Mouse (Mus musculus) liver, postnatal 0 days (tissue): ENCODE results near the gene Hist1h3e. TPM values are rescaled to one million over a fixed set of nuclear protein-coding genes. Genes with fewer than 3 reads are reported as not detected.
"Not testable (repeated sequence)": the region's sequence is repeated elsewhere in the genome, so short reads cannot be mapped to it uniquely, and the experiment has no call there.

ENCODE experiments used
- ATAC-seq: fragments of 200-750 bp; cut with Nextera tagmentation; 2 replicates; pipeline ENCODE4 v1.8.0; 2017; ENCODE audit warnings: mild to moderate bottlenecking, moderate library complexity
- DNase-seq: peaks from one replicate; pipeline ENCODE4 v3.0.0-alpha.2; 2016
- H3K27ac ChIP-seq: fragments of 300-500 bp; sonication (generic); 2 replicates; pipeline ENCODE4 v1.5.1; 2014; ENCODE audit warnings: antibody characterized with exemption, moderate library complexity, mild to moderate bottlenecking, low read depth
- H3K27me3 ChIP-seq: fragments of 300-500 bp; sonication (generic); 2 replicates; pipeline ENCODE4 v1.6.1; 2014; ENCODE audit warnings: low read length, control low read depth, mixed read lengths; ENCODE audit not compliant: insufficient read depth
- H3K36me3 ChIP-seq: fragments of 300-500 bp; sonication (generic); replicated peaks from 2 replicates; pipeline ENCODE4 v1.6.1; 2014; ENCODE audit warnings: mild to moderate bottlenecking, control low read depth, low read length, moderate library complexity, mixed read lengths; ENCODE audit not compliant: insufficient read depth
- H3K4me1 ChIP-seq: fragments of 300-500 bp; sonication (generic); 2 replicates; pipeline ENCODE4 v1.6.1; 2014; ENCODE audit warnings: antibody characterized with exemption, mild to moderate bottlenecking, control low read depth; ENCODE audit not compliant: insufficient read depth
- H3K4me2 ChIP-seq: fragments of 300-500 bp; sonication (generic); 2 replicates; pipeline ENCODE4 v1.6.1; 2014; ENCODE audit warnings: low read depth, mild to moderate bottlenecking, low read length, moderate library complexity, mixed read lengths
- H3K4me3 ChIP-seq: fragments of 300-500 bp; sonication (generic); 2 replicates; pipeline ENCODE4 v1.5.1; 2014; ENCODE audit warnings: low read depth, low read length
- H3K9ac ChIP-seq: fragments of 300-500 bp; sonication (generic); replicated peaks from 2 replicates; pipeline ENCODE4 v1.6.1; 2014; ENCODE audit warnings: mild to moderate bottlenecking, moderate library complexity
- H3K9me3 ChIP-seq: fragments of 300-500 bp; sonication (generic); 2 replicates; pipeline ENCODE4 v1.6.1; 2016; ENCODE audit warnings: mild to moderate bottlenecking, control low read depth, low read length, mixed read lengths
- CTCF ChIP-seq: sonication (generic); IDR thresholded peaks from 2 replicates; pipeline ENCODE4 v1.5.1; 2016; ENCODE audit warnings: antibody characterized with exemption, low read depth
- EP300 ChIP-seq: IDR thresholded peaks from 2 replicates; pipeline ENCODE4 v1.6.1; 2016; ENCODE audit warnings: antibody characterized with exemption, low read depth, mild to moderate bottlenecking
- WGBS: fragments of 180-500 bp; shearing (Covaris S2); extraction: QIAGEN DNeasy Blood & Tissue Kit; methylation state at CpG from one replicate; pipeline ENCODE4 v1.1.7; 2014; ENCODE audit not compliant: insufficient replicate concordance; 5-methylcytosine and 5-hydroxymethylcytosine counted together
- polyA plus RNA-seq: library from polyadenylated mRNA; unstranded; fragments of >200 nt; fragmentation: Nextera tagmentation; extraction: Ambion mirVana; gene quantifications from 2 replicates; pipeline ENCODE4 v1.2.1, GENCODE M21; 2015

Gene Hist1h3e
- polyA plus RNA-seq, 1 experiment from 2014 or later = 4.6 TPM

- TF ChIP-seq EP300 = peak; percentile 90
- DNase-seq (peak; percentile 89), ATAC-seq (peak; percentile 80)
- Histone ChIP-seq H3K4me1 (peaks cover 10% of the 10 kb centered on the region), H3K4me3 (peak within 1 kb of the TSS; percentile 53), H3K27ac (peak within 1 kb of the TSS; percentile 98), H3K4me2 (peak within 1 kb of the TSS; percentile 69), H3K9ac (peak within 1 kb of the TSS; percentile 82)
- H3K36me3 ChIP-seq, H3K9me3 ChIP-seq, H3K27me3 ChIP-seq: not testable (repeated sequence)
- 0% methylated on average over 22 of the region's 42 CpGs for WGBS
These were observed 11.8 kb upstream of the Hist1h3e start, which contains the start of the genes Hist1h2bf and Hist1h2ad for GRCm38 (mm10) chr13:23573898-23574524. Gene Hist1h2bf, minus strand, starts transcription at chr13:23574196. Gene Hist1h2ad, plus strand, starts transcription at chr13:23574381.

DNA sequence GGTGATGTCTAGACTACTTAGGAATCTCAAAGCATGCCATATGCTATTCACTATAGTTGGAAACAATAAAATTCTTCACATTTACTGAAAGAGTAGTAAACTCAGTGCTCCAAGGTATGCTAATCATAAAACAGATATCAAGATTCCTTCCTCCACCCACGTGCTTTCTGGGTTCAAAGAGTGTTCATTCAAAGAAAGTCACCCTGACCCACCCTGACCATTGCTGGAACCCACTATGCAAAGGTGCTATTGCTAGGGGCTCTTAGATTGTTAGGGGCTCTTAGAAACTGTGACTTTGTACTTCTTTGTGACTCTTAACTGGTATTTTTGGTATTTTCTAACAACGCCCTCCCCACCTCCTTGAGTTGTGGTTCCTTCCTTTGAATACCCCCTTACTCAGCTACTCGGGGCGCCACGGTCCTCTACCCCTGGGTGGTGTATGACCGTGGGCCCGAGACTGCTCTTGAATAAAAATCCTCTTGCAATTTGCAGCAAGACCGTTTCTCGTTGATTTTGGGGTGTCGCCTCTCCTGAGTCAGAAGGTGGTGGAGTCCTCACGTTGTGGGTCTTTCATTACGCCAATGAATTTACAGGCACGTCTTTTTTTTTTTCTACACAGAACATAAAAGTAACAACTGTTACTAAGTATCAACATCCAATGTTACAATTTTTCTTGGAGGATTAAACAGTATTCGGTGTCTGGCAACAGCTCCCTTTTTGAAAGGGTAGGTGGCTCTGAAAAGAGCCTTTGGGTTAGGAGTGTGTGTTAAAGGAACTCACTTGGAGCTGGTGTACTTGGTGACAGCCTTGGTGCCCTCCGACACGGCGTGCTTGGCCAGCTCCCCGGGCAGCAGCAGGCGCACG, 11.1 kb upstream of the Hist1h3e start:
- 10% methylated on average over 17 of the region's 20 CpGs for WGBS
- Histone ChIP-seq H3K4me3 (peak overlapping the region; percentile 52), H3K4me2 (peak overlapping the region; percentile 69), H3K9ac (peak overlapping the region; percentile 80), H3K27ac (peak overlapping the region; percentile 98), H3K4me1 (peaks cover 10% of the 10 kb centered on the region)
- ATAC-seq (0 out of 2 replicates have a peak, but pooled peaks have one; percentile 0), DNase-seq (peak; percentile 49)
- H3K9me3 ChIP-seq, H3K36me3 ChIP-seq, H3K27me3 ChIP-seq: not testable (repeated sequence)

GRCm38 (mm10) chr13:23572218-23573033, 10.3 kb upstream of the Hist1h3e start:
- Histone ChIP-seq H3K4me3 (peak overlapping the region; percentile 52), H3K27ac (peak overlapping the region; percentile 98), H3K27me3 (no peaks in the 10 kb centered on the region), H3K9ac (peak overlapping the region; percentile 80), H3K36me3 (no peaks in the 10 kb centered on the region), H3K4me1 (peaks cover 10% of the 10 kb centered on the region), H3K9me3 (no peaks in the 10 kb centered on the region), H3K4me2 (peak overlapping the region; percentile 69)
- DNase-seq = no peak
- no peak for ATAC-seq
- WGBS = 32% methylated on average over 2 of the region's 2 CpGs
- no peak for TF ChIP-seq CTCF
- TF ChIP-seq EP300 = no peak

DNA sequence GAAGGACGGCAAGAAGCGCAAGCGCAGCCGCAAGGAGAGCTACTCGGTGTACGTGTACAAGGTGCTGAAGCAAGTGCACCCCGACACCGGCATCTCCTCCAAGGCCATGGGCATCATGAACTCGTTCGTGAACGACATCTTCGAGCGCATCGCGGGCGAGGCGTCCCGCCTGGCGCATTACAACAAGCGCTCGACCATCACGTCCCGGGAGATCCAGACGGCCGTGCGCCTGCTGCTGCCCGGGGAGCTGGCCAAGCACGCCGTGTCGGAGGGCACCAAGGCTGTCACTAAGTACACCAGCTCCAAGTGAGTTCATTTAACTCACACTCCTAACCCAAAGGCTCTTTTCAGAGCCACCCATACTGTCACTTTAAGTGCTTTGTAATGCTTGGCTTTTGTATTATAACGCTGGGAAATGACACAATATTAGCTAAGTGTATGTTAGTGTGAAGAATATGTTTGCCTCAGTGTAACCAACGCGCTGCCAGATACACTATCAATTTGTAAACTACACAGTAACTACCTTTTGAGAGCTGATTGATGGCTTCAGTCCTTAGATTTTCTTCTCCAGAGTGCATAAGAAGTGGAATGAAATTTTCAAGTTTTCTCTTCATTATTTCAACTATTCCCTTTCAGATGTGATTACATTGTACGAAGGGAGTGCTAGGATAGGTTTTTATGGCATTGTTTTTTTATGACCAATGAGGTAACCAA, 9.5 kb upstream of the Hist1h3e start:
- 0 out of 2 replicates have a peak, but pooled peaks have one; percentile 14 for TF ChIP-seq EP300
- ATAC-seq = not testable (repeated sequence)

GRCm38 (mm10) chr13:23571022-23571503, 8.9 kb upstream of the Hist1h3e start, which contains the start of the genes Hist1h2ae and Hist1h2bg:
Gene Hist1h2ae, minus strand, starts transcription at chr13:23571220.
Gene Hist1h2bg, plus strand, starts transcription at chr13:23571396.
- no peaks in the 10 kb centered on the region for H3K36me3 ChIP-seq
- ATAC-seq = peak; percentile 79
- peak within 1 kb of the TSS; percentile 98 for H3K27ac ChIP-seq
- no peaks in the 10 kb centered on the region for H3K9me3 ChIP-seq
- no peak for TF ChIP-seq CTCF
- TF ChIP-seq EP300 = peak; percentile 79
- peak within 1 kb of the TSS; percentile 52 for H3K4me3 ChIP-seq
- H3K4me1 ChIP-seq = no peaks in the 10 kb centered on the region; the same call in 1 of the 2 replicates
- H3K4me2 ChIP-seq = peak within 1 kb of the TSS; percentile 69
- under 1% methylated on average over 18 of the region's 18 CpGs for WGBS
- H3K9ac ChIP-seq = peak within 1 kb of the TSS; percentile 80
- DNase-seq = peak; percentile 78
- H3K27me3 ChIP-seq = no peaks in the 10 kb centered on the region

More for the DNA sequence above, 9.5 kb upstream of the Hist1h3e start:
- H3K36me3 ChIP-seq, H3K4me1 ChIP-seq, H3K27me3 ChIP-seq, DNase-seq, H3K9me3 ChIP-seq: not testable (repeated sequence)
- peak overlapping the region; percentile 52 for H3K4me3 ChIP-seq
- peak overlapping the region; percentile 98 for H3K27ac ChIP-seq
- peak overlapping the region; percentile 80 for H3K9ac ChIP-seq
- under 1% methylated on average over 11 of the region's 34 CpGs for WGBS
- peak overlapping the region; percentile 69 for H3K4me2 ChIP-seq
